Mouse (Mus musculus) 3T3-L1 (cell line): Measurements from ENCODE around the gene Gm3629.
"Not testable (repeated sequence)": the region's sequence is repeated elsewhere in the genome, so short reads cannot be mapped to it uniquely, and the experiment has no call there.

Experiments used
- DNase-seq: peaks from one replicate; pipeline ENCODE4 v3.0.0-alpha.2; 2015; ENCODE audit warnings: low read depth, low spot score

Gene Gm3629

DNA sequence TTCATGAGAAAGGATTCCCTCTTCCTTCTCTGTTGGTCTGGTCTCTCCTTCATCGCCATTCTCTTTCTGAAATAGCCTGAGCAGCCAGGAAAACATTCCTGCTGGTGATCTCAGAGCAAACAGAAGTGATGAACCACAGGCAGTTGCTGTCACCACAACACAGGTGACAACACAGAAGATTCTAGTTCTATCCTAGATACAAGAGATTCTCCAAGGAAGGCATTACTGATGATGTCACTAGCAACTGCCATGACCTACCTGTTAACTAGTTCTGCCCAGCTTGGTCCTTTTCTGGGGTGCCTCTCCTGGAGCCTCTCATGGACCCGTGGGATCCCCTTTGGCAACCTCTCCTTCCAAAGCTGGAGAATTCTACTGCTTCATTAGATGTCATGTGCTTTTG lies at the start of gene Gm3629:
Gene Gm3629 (minus strand): TSS at position 101 of the 400 bp plus-strand sequence.
- not testable (repeated sequence) for DNase-seq

- DNase-seq: not testable (repeated sequence)
These were observed 31.9 kb upstream of the Gm3629 start, which contains the start of gene Gm3460 for GRCm38 (mm10) chr14:6622318-6622717. Gm3460 (minus strand) TSS chr14:6622418.

DNA sequence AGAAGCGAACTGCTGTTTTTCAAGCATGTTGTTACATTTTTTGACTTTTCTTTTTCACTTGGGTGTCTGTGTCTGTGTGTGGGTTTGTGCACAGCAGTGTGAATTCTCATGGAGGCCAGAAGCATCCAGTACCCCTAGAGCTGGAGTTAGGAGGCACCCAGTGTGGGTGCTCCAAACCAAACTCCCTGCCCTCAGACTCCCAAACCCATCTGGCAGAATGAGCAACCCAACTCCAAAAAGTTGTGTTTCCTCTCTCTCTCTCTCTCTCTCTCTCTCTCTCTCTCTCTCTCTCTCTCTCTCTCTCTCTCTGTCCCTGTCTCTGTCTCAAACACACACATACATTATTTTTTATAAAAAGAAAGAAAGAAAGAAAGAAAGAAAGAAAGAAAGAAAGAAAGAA lies 16.0 kb upstream of the Gm3629 start:
- DNase-seq: not testable (repeated sequence)

- not testable (repeated sequence) for DNase-seq
These were observed 14.6 kb upstream of the Gm3629 start for GRCm38 (mm10) chr14:6605004-6605403.

DNA sequence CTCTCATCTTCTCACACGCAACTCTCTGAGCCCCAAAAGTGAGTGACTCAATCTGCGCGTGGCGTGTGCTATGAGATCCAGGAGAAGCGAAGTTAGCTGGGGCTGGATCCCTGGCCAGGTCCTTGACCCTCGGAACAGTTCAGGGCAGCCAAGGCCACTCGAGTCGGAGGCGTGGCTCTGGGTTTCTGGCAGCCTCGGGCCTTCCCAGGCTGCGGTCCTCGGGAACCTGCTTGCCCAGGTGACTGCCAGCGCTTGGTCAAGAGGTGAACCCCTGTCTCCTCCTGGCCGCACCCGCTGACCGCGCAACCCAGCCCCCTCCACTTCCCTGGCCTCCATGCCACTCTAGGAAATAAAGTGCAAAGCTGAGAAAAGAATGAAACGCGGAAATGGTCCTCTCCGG lies 14.1 kb upstream of the Gm3629 start:
- not testable (repeated sequence) for DNase-seq

DNA sequence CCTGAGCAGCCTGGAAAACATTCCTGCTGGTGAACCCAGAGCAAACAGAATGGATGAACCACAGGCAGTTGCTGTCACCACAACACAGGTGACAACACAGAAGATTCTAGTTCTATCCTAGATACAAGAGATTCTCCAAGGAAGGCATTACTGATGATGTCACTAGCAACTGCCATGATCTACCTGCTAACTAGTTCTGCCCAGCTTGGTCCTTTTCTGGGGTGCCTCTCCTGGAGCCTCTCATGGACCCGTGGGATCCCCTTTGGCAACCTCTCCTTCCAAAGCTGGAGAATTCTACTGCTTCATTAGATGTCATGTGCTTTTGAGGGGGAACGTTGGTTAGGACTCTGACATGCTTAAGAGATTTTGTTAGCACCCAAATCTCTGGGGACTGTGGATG lies 53.2 kb downstream of the Gm3629 start, which contains the start of gene Gm8356:
Gene Gm8356 (minus strand): TSS at position 101 of the 400 bp plus-strand sequence.
- DNase-seq: not testable (repeated sequence)
